Mouse (Mus musculus) intestine, embryonic 15.5 days (tissue): ENCODE data around the gene Stambpl1. TPM values are rescaled to one million over a fixed set of nuclear protein-coding genes. Genes with fewer than 3 reads are reported as not detected.
A peak's percentile ranks its signal among the peaks of the same experiment; 100 is the strongest.

Source experiments
- ATAC-seq: fragments of 200-750 bp; cut with Nextera tagmentation; 2 replicates; pipeline ENCODE4 v1.8.0; 2017; ENCODE audit warnings: moderate TSS enrichment, moderate library complexity
- H3K27ac ChIP-seq: fragments of 300-500 bp; sonication (generic); 2 replicates; pipeline ENCODE4 v1.5.1; 2015; ENCODE audit warnings: mild to moderate bottlenecking, inconsistent platforms
- H3K27me3 ChIP-seq: fragments of 300-500 bp; sonication (generic); replicated peaks from 2 replicates; pipeline ENCODE4 v1.6.1; 2015; ENCODE audit warnings: inconsistent platforms
- H3K36me3 ChIP-seq: fragments of 300-500 bp; sonication (generic); 2 replicates; pipeline ENCODE4 v1.6.1; 2015; ENCODE audit warnings: inconsistent platforms
- H3K4me1 ChIP-seq: fragments of 300-500 bp; sonication (generic); replicated peaks from 2 replicates; pipeline ENCODE4 v1.6.1; 2015; ENCODE audit warnings: inconsistent platforms
- H3K4me2 ChIP-seq: fragments of 300-500 bp; sonication (generic); replicated peaks from 2 replicates; pipeline ENCODE4 v1.6.1; 2015; ENCODE audit warnings: mild to moderate bottlenecking, inconsistent platforms
- H3K4me3 ChIP-seq: fragments of 300-500 bp; sonication (generic); replicated peaks from 2 replicates; pipeline ENCODE4 v1.5.1; 2015; ENCODE audit warnings: inconsistent platforms
- H3K9ac ChIP-seq: fragments of 300-500 bp; sonication (generic); 2 replicates; pipeline ENCODE4 v1.6.1; 2015; ENCODE audit warnings: inconsistent platforms
- H3K9me3 ChIP-seq: fragments of 300-500 bp; sonication (generic); 2 replicates; pipeline ENCODE4 v1.6.1; 2016; ENCODE audit warnings: inconsistent platforms
- WGBS: fragments of 180-500 bp; shearing (Covaris S2); methylation state at CpG from one replicate; pipeline ENCODE4 v1.1.7; 2015; 5-methylcytosine and 5-hydroxymethylcytosine counted together
- polyA plus RNA-seq: library from polyadenylated mRNA; unstranded; fragments of >200 nt; fragmentation: Nextera tagmentation; extraction: Ambion mirVana; gene quantifications from 2 replicates; pipeline ENCODE4 v1.2.1, GENCODE M21; 2015

Stambpl1 gene
- polyA plus RNA-seq, 1 experiment from 2014 or later = 19.6 TPM

GRCm38 (mm10) chr19:34179136-34179535 is 12.9 kb upstream of the Stambpl1 start:
- Histone ChIP-seq H3K4me3 (no peak overlapping the region), H3K9me3 (no peaks in the 10 kb centered on the region), H3K4me2 (no peak overlapping the region), H3K4me1 (no peaks in the 10 kb centered on the region), H3K9ac (no peak overlapping the region), H3K27me3 (no peaks in the 10 kb centered on the region), H3K36me3 (no peaks in the 10 kb centered on the region), H3K27ac (no peak overlapping the region)
- ATAC-seq = no peak
- WGBS = 90% methylated on average over 4 of the region's 4 CpGs

GRCm38 (mm10) chr19:34180316-34180715 is 11.7 kb upstream of the Stambpl1 start:
- no peaks in the 10 kb centered on the region for H3K36me3 ChIP-seq
- H3K9me3 ChIP-seq = no peaks in the 10 kb centered on the region
- H3K4me3 ChIP-seq = no peak overlapping the region
- H3K9ac ChIP-seq = no peak overlapping the region
- no peak overlapping the region for H3K4me2 ChIP-seq
- no peak overlapping the region for H3K27ac ChIP-seq
- 55% methylated on average over 2 of the region's 2 CpGs for WGBS
- H3K27me3 ChIP-seq = no peaks in the 10 kb centered on the region
- ATAC-seq = no peak
- no peaks in the 10 kb centered on the region for H3K4me1 ChIP-seq

- H3K4me2 ChIP-seq = no peak overlapping the region
- H3K27ac ChIP-seq = no peak overlapping the region
- H3K27me3 ChIP-seq = no peaks in the 10 kb centered on the region
- no peaks in the 10 kb centered on the region for H3K9me3 ChIP-seq
- 70% methylated on average over 3 of the region's 3 CpGs for WGBS
- H3K36me3 ChIP-seq = no peaks in the 10 kb centered on the region
- no peak overlapping the region for H3K9ac ChIP-seq
- no peak for ATAC-seq
- no peaks in the 10 kb centered on the region for H3K4me1 ChIP-seq
- H3K4me3 ChIP-seq = no peak overlapping the region
Measured at GRCm38 (mm10) chr19:34181234-34181633, 10.8 kb upstream of the Stambpl1 start.

GRCm38 (mm10) chr19:34182490-34182889 is 9.5 kb upstream of the Stambpl1 start:
- 73% methylated on average over 5 of the region's 5 CpGs for WGBS
- Histone ChIP-seq H3K9ac (no peak overlapping the region), H3K4me1 (no peaks in the 10 kb centered on the region), H3K4me2 (no peak overlapping the region), H3K27me3 (no peaks in the 10 kb centered on the region), H3K36me3 (no peaks in the 10 kb centered on the region), H3K4me3 (no peak overlapping the region), H3K27ac (no peak overlapping the region), H3K9me3 (no peaks in the 10 kb centered on the region)
- no peak for ATAC-seq

GRCm38 (mm10) chr19:34186845-34187244 is 5.2 kb upstream of the Stambpl1 start:
- Histone ChIP-seq H3K4me3 (no peak overlapping the region), H3K4me1 (0 out of 2 replicates have a peak, but pooled peaks cover 4% of the 10 kb centered on the region), H3K27ac (no peak overlapping the region), H3K27me3 (no peaks in the 10 kb centered on the region), H3K4me2 (no peak overlapping the region), H3K36me3 (no peaks in the 10 kb centered on the region), H3K9ac (no peak overlapping the region), H3K9me3 (no peaks in the 10 kb centered on the region)
- WGBS = 90% methylated on average over 4 of the region's 4 CpGs
- ATAC-seq = no peak

GRCm38 (mm10) chr19:34191645-34192007 is 403 bp upstream of the Stambpl1 start:
- H3K4me3 ChIP-seq = peak overlapping the region; percentile 63
- H3K27me3 ChIP-seq = no peaks in the 10 kb centered on the region
- H3K27ac ChIP-seq = no peak overlapping the region
- ATAC-seq = peak; percentile 21
- 0 out of 2 replicates have a peak overlapping the region, but pooled peaks have one; percentile 63 for H3K9ac ChIP-seq
- no peaks in the 10 kb centered on the region for H3K36me3 ChIP-seq
- H3K4me1 ChIP-seq = 0 out of 2 replicates have a peak, but pooled peaks cover 5% of the 10 kb centered on the region
- H3K4me2 ChIP-seq = peak overlapping the region; percentile 85
- 35% methylated on average over 10 of the region's 10 CpGs for WGBS
- no peaks in the 10 kb centered on the region for H3K9me3 ChIP-seq

- Histone ChIP-seq H3K27me3 (no peaks in the 10 kb centered on the region), H3K9ac (peak overlapping the region; percentile 63), H3K4me3 (peak overlapping the region; percentile 63), H3K4me2 (peak overlapping the region; percentile 85), H3K4me1 (0 out of 2 replicates have a peak, but pooled peaks cover 5% of the 10 kb centered on the region), H3K27ac (no peak overlapping the region), H3K36me3 (no peaks in the 10 kb centered on the region), H3K9me3 (no peaks in the 10 kb centered on the region)
- 4% methylated on average over 9 of the region's 9 CpGs for WGBS
- ATAC-seq = no peak
Measured at GRCm38 (mm10) chr19:34193149-34193548, 1.1 kb downstream of the Stambpl1 start.

GRCm38 (mm10) chr19:34193683-34194082 is 1.7 kb downstream of the Stambpl1 start:
- Histone ChIP-seq H3K36me3 (no peaks in the 10 kb centered on the region), H3K4me3 (peak overlapping the region; percentile 63), H3K9me3 (no peaks in the 10 kb centered on the region), H3K4me1 (0 out of 2 replicates have a peak, but pooled peaks cover 5% of the 10 kb centered on the region), H3K4me2 (peak overlapping the region; percentile 85), H3K9ac (no peak overlapping the region), H3K27ac (no peak overlapping the region), H3K27me3 (no peaks in the 10 kb centered on the region)
- WGBS = 56% methylated on average over 9 of the region's 9 CpGs
- no peak for ATAC-seq

GRCm38 (mm10) chr19:34194132-34194745 is 2.2 kb downstream of the Stambpl1 start:
- Histone ChIP-seq H3K27ac (no peak overlapping the region), H3K9me3 (no peaks in the 10 kb centered on the region), H3K4me3 (peak overlapping the region; percentile 63; the same call in 1 of the 2 replicates), H3K9ac (no peak overlapping the region), H3K4me1 (0 out of 2 replicates have a peak, but pooled peaks cover 5% of the 10 kb centered on the region), H3K4me2 (peak overlapping the region; percentile 85), H3K36me3 (no peaks in the 10 kb centered on the region), H3K27me3 (no peaks in the 10 kb centered on the region)
- no peak for ATAC-seq
- WGBS = 87% methylated on average over 6 of the region's 6 CpGs

- Histone ChIP-seq H3K4me2 (no peak overlapping the region), H3K4me1 (0 out of 2 replicates have a peak, but pooled peaks cover 5% of the 10 kb centered on the region), H3K27me3 (no peaks in the 10 kb centered on the region), H3K27ac (no peak overlapping the region), H3K9ac (no peak overlapping the region), H3K4me3 (no peak overlapping the region), H3K36me3 (no peaks in the 10 kb centered on the region), H3K9me3 (no peaks in the 10 kb centered on the region)
- no peak for ATAC-seq
- WGBS = 47% methylated on average over 2 of the region's 2 CpGs
Measured at GRCm38 (mm10) chr19:34195031-34195430, 3.0 kb downstream of the Stambpl1 start.

- Histone ChIP-seq H3K9me3 (no peaks in the 10 kb centered on the region), H3K4me3 (no peak overlapping the region), H3K36me3 (no peaks in the 10 kb centered on the region), H3K9ac (no peak overlapping the region), H3K27me3 (no peaks in the 10 kb centered on the region), H3K4me2 (no peak overlapping the region), H3K27ac (no peak overlapping the region), H3K4me1 (no peaks in the 10 kb centered on the region)
- no peak for ATAC-seq
- 90% methylated on average over 1 of the region's 1 CpGs for WGBS
Measured at GRCm38 (mm10) chr19:34198066-34198465, 6.0 kb downstream of the Stambpl1 start.

- Histone ChIP-seq H3K9me3 (no peaks in the 10 kb centered on the region), H3K4me3 (no peak overlapping the region), H3K9ac (no peak overlapping the region), H3K27me3 (no peaks in the 10 kb centered on the region), H3K36me3 (no peaks in the 10 kb centered on the region), H3K4me1 (no peaks in the 10 kb centered on the region), H3K27ac (no peak overlapping the region), H3K4me2 (no peak overlapping the region)
- ATAC-seq = no peak
- 84% methylated on average over 4 of the region's 4 CpGs for WGBS
Measured at GRCm38 (mm10) chr19:34198901-34199300, 6.9 kb downstream of the Stambpl1 start.

GRCm38 (mm10) chr19:34199488-34199887 is 7.5 kb downstream of the Stambpl1 start:
- H3K4me2 ChIP-seq = no peak overlapping the region
- no peaks in the 10 kb centered on the region for H3K4me1 ChIP-seq
- no peak overlapping the region for H3K27ac ChIP-seq
- no peaks in the 10 kb centered on the region for H3K27me3 ChIP-seq
- H3K36me3 ChIP-seq = no peaks in the 10 kb centered on the region
- 63% methylated on average over 2 of the region's 2 CpGs for WGBS
- H3K9me3 ChIP-seq = no peaks in the 10 kb centered on the region
- ATAC-seq = no peak
- H3K4me3 ChIP-seq = no peak overlapping the region
- no peak overlapping the region for H3K9ac ChIP-seq
